Mouse (Mus musculus) retina, postnatal 1 day (tissue): ENCODE results near the gene Snapc3.
"Not testable (repeated sequence)": the region's sequence is repeated elsewhere in the genome, so short reads cannot be mapped to it uniquely, and the experiment has no call there.

Source experiments
- DNase-seq: peaks from one replicate; pipeline ENCODE4 v3.0.0-alpha.2; 2012

Gene Snapc3

GRCm38 (mm10) chr4:83418781-83419180 is 1.3 kb downstream of the Snapc3 start:
- DNase-seq: no peak

- no peak for DNase-seq
Measured at GRCm38 (mm10) chr4:83423641-83424040, 6.1 kb downstream of the Snapc3 start.

GRCm38 (mm10) chr4:83425119-83425518 is 7.6 kb downstream of the Snapc3 start:
- DNase-seq: no peak

- no peak for DNase-seq
Measured at GRCm38 (mm10) chr4:83427141-83427540, 9.6 kb downstream of the Snapc3 start.

- no peak for DNase-seq
Measured at GRCm38 (mm10) chr4:83427696-83428095, 10.2 kb downstream of the Snapc3 start.

- DNase-seq: peak; percentile 28
Measured at GRCm38 (mm10) chr4:83428845-83429244, 11.3 kb downstream of the Snapc3 start.

GRCm38 (mm10) chr4:83431950-83432349 is 14.4 kb downstream of the Snapc3 start:
- no peak for DNase-seq

GRCm38 (mm10) chr4:83432901-83433300 is 15.4 kb downstream of the Snapc3 start:
- no peak for DNase-seq

GRCm38 (mm10) chr4:83436375-83436774 is 18.9 kb downstream of the Snapc3 start:
- DNase-seq: no peak

GRCm38 (mm10) chr4:83438116-83438515 is 20.6 kb downstream of the Snapc3 start:
- DNase-seq: no peak

- DNase-seq: no peak
Measured at GRCm38 (mm10) chr4:83439045-83439444, 21.5 kb downstream of the Snapc3 start.

- DNase-seq: no peak
Measured at GRCm38 (mm10) chr4:83441050-83441449, 23.5 kb downstream of the Snapc3 start.

- no peak for DNase-seq
Measured at GRCm38 (mm10) chr4:83450785-83451184, 33.3 kb downstream of the Snapc3 start.

GRCm38 (mm10) chr4:83460106-83460505 is 42.6 kb downstream of the Snapc3 start:
- no peak for DNase-seq

GRCm38 (mm10) chr4:83464827-83465226 is 47.3 kb downstream of the Snapc3 start:
- no peak for DNase-seq

- no peak for DNase-seq
Measured at GRCm38 (mm10) chr4:83467615-83468014, 50.1 kb downstream of the Snapc3 start.

- DNase-seq: no peak
Measured at GRCm38 (mm10) chr4:83468208-83468607, 50.7 kb downstream of the Snapc3 start.

GRCm38 (mm10) chr4:83485250-83485649 is 67.7 kb downstream of the Snapc3 start:
- no peak for DNase-seq

GRCm38 (mm10) chr4:83485735-83486116 is 68.2 kb downstream of the Snapc3 start:
- peak; percentile 93 for DNase-seq

- peak; percentile 97 for DNase-seq
Measured at GRCm38 (mm10) chr4:83486117-83486901, 68.8 kb downstream of the Snapc3 start, which contains the start of gene Psip1. TSS of gene Psip1 (minus strand) at chr4:83486459.

- no peak for DNase-seq
Measured at GRCm38 (mm10) chr4:83489121-83489520, 71.6 kb downstream of the Snapc3 start.

- DNase-seq: no peak
Measured at GRCm38 (mm10) chr4:83493112-83493511, 75.6 kb downstream of the Snapc3 start.

- DNase-seq: not testable (repeated sequence)
Measured at GRCm38 (mm10) chr4:83497013-83497412, 79.5 kb downstream of the Snapc3 start.

GRCm38 (mm10) chr4:83500154-83501036 is 82.9 kb downstream of the Snapc3 start:
- DNase-seq: peak; percentile 72
